ENCODE assay signal across 17 mouse cellular contexts in the genomic region with DNA sequence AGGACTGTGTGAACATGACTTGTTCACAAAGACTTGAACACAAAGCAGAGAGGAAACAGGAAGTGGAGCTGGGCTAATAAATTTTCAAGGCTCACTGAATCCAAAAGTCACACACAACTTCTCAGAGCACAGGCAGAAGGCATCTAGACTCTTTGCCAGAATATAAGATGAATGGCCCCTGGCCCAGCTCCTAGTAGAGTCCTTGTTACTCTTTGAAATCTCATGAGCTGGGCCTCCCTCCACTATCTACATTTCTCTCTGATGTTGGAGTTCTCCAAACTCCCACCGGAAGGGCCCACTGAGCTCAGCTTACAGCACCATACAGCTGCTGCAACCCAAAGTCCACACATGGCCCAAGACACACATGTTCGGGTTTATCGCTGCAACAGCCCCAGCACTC.
"Had no signal": no experiment of that assay in that cellular context is flagged by ENCODE, and none has a peak within 500 bp of the region (broad histone marks: within the 10 kb centered on the region; RNA-seq: fewer than 3 reads in every experiment).

No protein-coding gene starts in this region.

- DNase-seq: kidney, adult 18-20 months; kidney, postnatal 14 days; layer of hippocampus, postnatal 36 days; liver, embryonic 13.5 days; midbrain, embryonic 14.5 days; right cerebral cortex, adult 18-20 months; right cerebral cortex, postnatal 14 days; right cerebral cortex, postnatal 4 days; thymus, adult 18-20 months; thymus, postnatal 36 days had no signal

- H3K27me3 ChIP-seq: intestine, embryonic 15.5 days; lung, embryonic 15.5 days; neural tube, embryonic 12.5 days; neural tube, embryonic 15.5 days; stomach, embryonic 15.5 days had no signal

- H3K36me3 ChIP-seq: intestine, embryonic 15.5 days; liver, embryonic 13.5 days; lung, embryonic 15.5 days; neural tube, embryonic 12.5 days; neural tube, embryonic 15.5 days; stomach, embryonic 15.5 days had no signal

- H3K27ac ChIP-seq: intestine, embryonic 15.5 days; liver, embryonic 13.5 days; lung, embryonic 15.5 days; neural tube, embryonic 12.5 days; neural tube, embryonic 15.5 days; stomach, embryonic 15.5 days had no signal

- H3K9ac ChIP-seq: intestine, embryonic 15.5 days; liver, embryonic 13.5 days; lung, embryonic 15.5 days; neural tube, embryonic 12.5 days; neural tube, embryonic 15.5 days; stomach, embryonic 15.5 days had no signal

- H3K4me2 ChIP-seq: intestine, embryonic 15.5 days; liver, embryonic 13.5 days; lung, embryonic 15.5 days; midbrain, embryonic 11.5 days; neural tube, embryonic 12.5 days; neural tube, embryonic 15.5 days; stomach, embryonic 15.5 days had no signal

- ATAC-seq: intestine, embryonic 15.5 days had no signal

- H3K4me1 ChIP-seq: intestine, embryonic 15.5 days; liver, embryonic 13.5 days; lung, embryonic 15.5 days; neural tube, embryonic 12.5 days; neural tube, embryonic 15.5 days; stomach, embryonic 15.5 days had no signal

- H3K4me3 ChIP-seq: intestine, embryonic 15.5 days; left cerebral cortex, adult 2 months; liver, embryonic 13.5 days; lung, embryonic 15.5 days; neural tube, embryonic 12.5 days; neural tube, embryonic 15.5 days; stomach, embryonic 15.5 days had no signal

- H3K9me3 ChIP-seq: intestine, embryonic 15.5 days; liver, embryonic 13.5 days; lung, embryonic 15.5 days; neural tube, embryonic 12.5 days; neural tube, embryonic 15.5 days; stomach, embryonic 15.5 days had no signal
